Mouse (Mus musculus): ENCODE data around the gene Trex1. TPM values are rescaled to one million over a fixed set of nuclear protein-coding genes. Genes with fewer than 3 reads are reported as not detected.

Gene Trex1
- polyA plus RNA-seq, 1 experiment from 2014 or later: 12.8 TPM

DNA sequence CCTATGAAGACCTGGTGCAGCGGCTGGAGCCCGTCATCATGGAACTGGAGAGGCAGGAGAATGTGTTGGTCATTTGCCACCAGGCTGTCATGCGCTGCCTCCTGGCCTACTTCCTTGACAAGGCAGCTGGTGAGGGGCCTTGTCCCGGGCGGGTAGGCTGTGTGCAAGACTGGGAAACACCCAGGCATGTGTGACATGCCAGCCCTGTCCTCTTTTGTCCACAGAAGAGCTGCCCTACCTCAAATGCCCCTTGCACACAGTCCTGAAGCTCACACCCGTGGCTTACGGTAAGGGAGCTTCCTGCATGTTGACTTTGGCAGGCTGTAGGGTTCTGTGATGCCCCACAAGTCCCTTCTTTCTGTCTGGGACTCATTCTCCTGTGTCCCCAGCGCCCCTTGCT is 32.0 kb downstream of the Trex1 start:
- no peaks in the 10 kb centered on the region for H3K9me3 ChIP-seq (ENCODE audit: control insufficient read depth, low read length)
- H3K4me2 ChIP-seq (ENCODE audit: low read length): no peak overlapping the region
- no peak for DNase-seq (ENCODE audit: low spot score)
- H3K9ac ChIP-seq (ENCODE audit: low read length): no peak overlapping the region
- H3K27me3 ChIP-seq (replicated peaks; ENCODE audit: control insufficient read depth, insufficient read depth, low read length): no peaks in the 10 kb centered on the region
- ATAC-seq (replicated peaks; ENCODE audit: low FRiP score, low TSS enrichment, low read depth): no peak
- H3K27ac ChIP-seq (ENCODE audit: low read depth): no peak overlapping the region
- H3K36me3 ChIP-seq (ENCODE audit: control insufficient read depth, insufficient read depth, low read length): peaks cover 7% of the 10 kb centered on the region; the same call in 1 of the 2 replicates
- 80% methylated on average over 8 of the region's 8 CpGs for WGBS
- H3K4me3 ChIP-seq (ENCODE audit: low read depth, low read length): no peak overlapping the region
- H3K4me1 ChIP-seq (replicated peaks; ENCODE audit: control insufficient read depth, insufficient read depth, low read length): no peaks in the 10 kb centered on the region

DNA sequence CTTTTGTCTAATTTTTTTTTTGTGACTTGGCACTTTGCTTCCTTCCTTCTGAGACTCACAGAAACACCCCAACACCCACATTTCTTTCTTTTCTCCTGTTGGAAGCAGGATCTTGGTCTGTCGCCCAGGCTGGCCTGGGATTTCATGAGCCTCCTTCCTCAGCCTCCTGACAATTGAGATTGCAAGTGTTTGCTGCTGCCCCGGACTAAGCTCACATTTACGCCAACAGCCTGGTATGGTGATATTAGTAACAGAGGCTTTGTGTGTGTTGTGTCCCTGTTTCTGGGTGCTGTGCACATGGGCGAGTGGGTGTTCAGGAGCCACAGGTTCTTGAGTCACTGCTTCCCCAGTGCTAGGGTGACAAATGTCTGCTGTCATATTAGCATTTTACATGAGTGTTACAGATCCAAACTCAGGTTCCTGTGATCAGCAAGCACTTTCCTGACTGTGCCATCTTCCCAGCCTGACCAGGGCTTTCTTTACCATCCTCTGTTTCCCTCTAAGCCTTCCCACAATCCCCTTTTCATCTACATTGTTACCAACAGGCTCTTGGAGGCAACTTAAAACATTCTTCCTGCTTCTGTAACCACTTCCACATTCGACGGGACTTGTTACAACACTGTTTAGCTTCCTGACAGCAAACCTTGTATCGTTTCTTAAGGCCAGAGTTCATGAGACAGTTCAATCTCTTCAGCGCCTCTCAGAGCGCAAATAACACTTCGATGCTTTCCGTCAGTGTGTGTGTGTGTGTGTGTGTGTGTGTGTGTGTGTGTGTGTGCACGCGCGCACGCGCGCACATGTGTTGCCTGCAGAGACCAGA is 36.5 kb downstream of the Trex1 start:
- H3K9me3 ChIP-seq (ENCODE audit: control insufficient read depth, low read length): no peaks in the 10 kb centered on the region

DNA sequence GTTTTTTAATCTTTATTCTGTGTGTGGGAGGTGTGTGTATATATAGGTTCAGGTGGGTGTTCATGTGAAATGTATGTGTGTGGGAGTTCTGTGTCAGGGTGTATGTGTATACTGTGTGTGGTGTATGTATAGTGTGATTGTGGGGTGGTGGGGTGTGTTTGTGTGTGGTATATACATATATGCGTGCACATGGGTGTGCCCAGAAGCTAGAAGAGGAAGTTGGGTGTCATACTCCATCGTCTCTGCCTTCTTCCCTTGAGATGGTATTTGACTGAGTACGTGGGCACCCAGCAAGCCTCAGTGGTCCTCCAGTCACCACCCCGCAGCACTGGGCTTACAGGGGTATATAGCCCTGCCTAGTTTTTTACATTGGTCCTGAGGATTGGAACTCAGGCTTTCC is 38.1 kb downstream of the Trex1 start:
- WGBS: 81% methylated on average over 4 of the region's 4 CpGs
- no peaks in the 10 kb centered on the region for H3K9me3 ChIP-seq (ENCODE audit: control insufficient read depth, low read length)
- H3K27me3 ChIP-seq (replicated peaks; ENCODE audit: control insufficient read depth, insufficient read depth, low read length): no peaks in the 10 kb centered on the region
- no peak overlapping the region for H3K4me3 ChIP-seq (ENCODE audit: low read depth, low read length)
- peaks cover 4% of the 10 kb centered on the region; the same call in 1 of the 2 replicates for H3K36me3 ChIP-seq (ENCODE audit: control insufficient read depth, insufficient read depth, low read length)
- no peak overlapping the region for H3K4me2 ChIP-seq (ENCODE audit: low read length)
- H3K27ac ChIP-seq (ENCODE audit: low read depth): no peak overlapping the region
- no peaks in the 10 kb centered on the region for H3K4me1 ChIP-seq (replicated peaks; ENCODE audit: control insufficient read depth, insufficient read depth, low read length)
- ATAC-seq (replicated peaks; ENCODE audit: low FRiP score, low TSS enrichment, low read depth) (no peak), DNase-seq (ENCODE audit: low spot score) (no peak)
- H3K9ac ChIP-seq (ENCODE audit: low read length): no peak overlapping the region

More for the DNA sequence above, 36.5 kb downstream of the Trex1 start:
- DNase-seq (ENCODE audit: low spot score) (no peak), ATAC-seq (replicated peaks; ENCODE audit: low FRiP score, low TSS enrichment, low read depth) (no peak)
- H3K4me1 ChIP-seq (replicated peaks; ENCODE audit: control insufficient read depth, insufficient read depth, low read length): no peaks in the 10 kb centered on the region
- no peak overlapping the region for H3K9ac ChIP-seq (ENCODE audit: low read length)
- H3K27me3 ChIP-seq (replicated peaks; ENCODE audit: control insufficient read depth, insufficient read depth, low read length): no peaks in the 10 kb centered on the region
- no peak overlapping the region for H3K4me2 ChIP-seq (ENCODE audit: low read length)
- H3K36me3 ChIP-seq (ENCODE audit: control insufficient read depth, insufficient read depth, low read length): peaks cover 4% of the 10 kb centered on the region; the same call in 1 of the 2 replicates
- WGBS: 85% methylated on average over 17 of the region's 17 CpGs
- H3K4me3 ChIP-seq (ENCODE audit: low read depth, low read length): no peak overlapping the region
- H3K27ac ChIP-seq (ENCODE audit: low read depth): no peak overlapping the region

DNA sequence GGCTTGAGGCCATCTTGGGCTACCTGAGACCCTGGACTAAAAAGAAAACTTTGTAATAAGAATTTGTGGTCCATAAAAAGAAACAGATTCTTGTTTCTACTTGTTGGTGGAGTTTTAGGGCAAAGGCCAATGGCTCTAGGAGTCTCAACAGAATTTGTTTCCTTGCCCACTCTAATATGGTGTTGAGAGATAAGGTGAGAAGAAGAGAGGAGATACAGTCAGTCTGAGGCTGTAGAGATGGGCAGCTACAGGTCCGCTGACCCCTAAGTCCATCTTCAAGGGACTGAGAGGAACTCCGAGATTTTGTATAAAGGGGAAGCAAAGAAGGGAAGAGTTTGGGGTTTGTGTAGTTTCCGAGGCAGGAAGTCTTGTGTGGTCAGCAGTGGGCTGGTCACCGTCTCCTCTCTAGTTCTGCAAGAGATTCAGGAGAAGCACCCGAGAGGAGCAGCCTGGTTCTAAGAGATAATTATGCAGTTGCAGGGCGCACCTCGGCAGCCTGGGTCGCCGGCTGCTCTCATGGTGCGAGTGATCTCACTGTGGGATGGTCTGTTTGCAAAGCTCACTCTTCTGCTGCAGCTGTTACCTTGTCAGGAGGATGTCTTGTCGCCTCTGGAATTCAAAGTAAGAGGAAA is 42.4 kb downstream of the Trex1 start:
- Histone ChIP-seq H3K27me3 (replicated peaks; ENCODE audit: control insufficient read depth, insufficient read depth, low read length) (no peaks in the 10 kb centered on the region), H3K36me3 (ENCODE audit: control insufficient read depth, insufficient read depth, low read length) (0 out of 2 replicates have a peak, but pooled peaks cover 4% of the 10 kb centered on the region), H3K4me3 (ENCODE audit: low read depth, low read length) (no peak overlapping the region), H3K4me1 (replicated peaks; ENCODE audit: control insufficient read depth, insufficient read depth, low read length) (no peaks in the 10 kb centered on the region), H3K9ac (ENCODE audit: low read length) (no peak overlapping the region), H3K9me3 (ENCODE audit: control insufficient read depth, low read length) (no peaks in the 10 kb centered on the region), H3K4me2 (ENCODE audit: low read length) (no peak overlapping the region), H3K27ac (ENCODE audit: low read depth) (no peak overlapping the region)
- ATAC-seq (replicated peaks; ENCODE audit: low FRiP score, low TSS enrichment, low read depth) (no peak), DNase-seq (ENCODE audit: low spot score) (no peak)
- 39% methylated on average over 11 of the region's 11 CpGs for WGBS

DNA sequence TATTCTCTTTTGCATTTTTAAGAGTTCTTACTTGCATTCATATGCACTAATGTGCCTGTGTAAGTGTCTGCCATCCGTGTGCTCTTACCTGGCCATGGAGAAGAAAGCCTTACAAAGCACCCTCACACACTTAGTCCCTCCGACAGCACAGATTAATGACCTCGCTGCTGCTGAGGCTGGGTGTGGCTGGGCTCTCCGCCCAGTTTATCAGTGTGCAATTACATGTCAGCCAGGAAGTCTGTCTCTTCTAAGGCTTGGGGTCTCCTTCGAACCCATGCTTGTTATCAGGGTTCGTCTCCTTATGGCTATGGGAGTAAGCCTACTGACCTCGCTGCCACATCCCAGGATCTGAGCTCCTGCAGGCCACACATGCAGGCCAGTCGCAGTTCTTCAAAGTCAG is 44.1 kb downstream of the Trex1 start:
- no peak overlapping the region for H3K9ac ChIP-seq (ENCODE audit: low read length)
- H3K4me2 ChIP-seq (ENCODE audit: low read length): no peak overlapping the region
- no peaks in the 10 kb centered on the region for H3K4me1 ChIP-seq (replicated peaks; ENCODE audit: control insufficient read depth, insufficient read depth, low read length)
- 43% methylated on average over 8 of the region's 8 CpGs for WGBS
- no peak overlapping the region for H3K4me3 ChIP-seq (ENCODE audit: low read depth, low read length)
- 0 out of 2 replicates have a peak, but pooled peaks cover 4% of the 10 kb centered on the region for H3K36me3 ChIP-seq (ENCODE audit: control insufficient read depth, insufficient read depth, low read length)
- H3K27ac ChIP-seq (ENCODE audit: low read depth): no peak overlapping the region
- no peaks in the 10 kb centered on the region for H3K9me3 ChIP-seq (ENCODE audit: control insufficient read depth, low read length)
- ATAC-seq (replicated peaks; ENCODE audit: low FRiP score, low TSS enrichment, low read depth) (0 out of 2 replicates have a peak, but pooled peaks have one; percentile 23), DNase-seq (ENCODE audit: low spot score) (no peak)
- H3K27me3 ChIP-seq (replicated peaks; ENCODE audit: control insufficient read depth, insufficient read depth, low read length): no peaks in the 10 kb centered on the region

DNA sequence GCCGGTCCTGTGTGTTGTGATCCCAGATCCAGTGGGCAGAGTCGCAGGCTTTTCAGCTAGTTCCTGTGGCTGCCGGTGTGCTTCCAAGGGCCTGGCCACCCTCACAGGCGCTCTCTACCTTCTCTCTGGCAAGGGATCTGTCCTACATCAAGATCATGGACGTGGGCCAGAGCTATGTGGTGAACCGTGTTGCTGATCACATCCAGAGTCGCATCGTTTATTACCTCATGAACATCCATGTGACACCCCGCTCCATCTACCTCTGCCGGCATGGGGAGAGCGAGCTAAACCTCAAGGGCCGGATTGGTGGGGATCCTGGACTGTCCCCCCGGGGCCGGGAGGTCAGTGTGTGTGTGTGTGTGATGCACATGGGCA is 49.2 kb downstream of the Trex1 start:
- 69% methylated on average over 14 of the region's 14 CpGs for WGBS
- Histone ChIP-seq H3K4me1 (replicated peaks; ENCODE audit: control insufficient read depth, insufficient read depth, low read length) (peaks cover 5% of the 10 kb centered on the region; the same call in 1 of the 2 replicates), H3K9ac (ENCODE audit: low read length) (no peak overlapping the region), H3K36me3 (ENCODE audit: control insufficient read depth, insufficient read depth, low read length) (0 out of 2 replicates have a peak, but pooled peaks cover 4% of the 10 kb centered on the region), H3K4me3 (ENCODE audit: low read depth, low read length) (no peak overlapping the region), H3K27ac (ENCODE audit: low read depth) (no peak overlapping the region), H3K27me3 (replicated peaks; ENCODE audit: control insufficient read depth, insufficient read depth, low read length) (no peaks in the 10 kb centered on the region), H3K4me2 (ENCODE audit: low read length) (no peak overlapping the region), H3K9me3 (ENCODE audit: control insufficient read depth, low read length) (no peaks in the 10 kb centered on the region)
- ATAC-seq (replicated peaks; ENCODE audit: low FRiP score, low TSS enrichment, low read depth): peak; percentile 54; the same call in 1 of the 2 replicates
- no peak for DNase-seq (ENCODE audit: low spot score)

DNA sequence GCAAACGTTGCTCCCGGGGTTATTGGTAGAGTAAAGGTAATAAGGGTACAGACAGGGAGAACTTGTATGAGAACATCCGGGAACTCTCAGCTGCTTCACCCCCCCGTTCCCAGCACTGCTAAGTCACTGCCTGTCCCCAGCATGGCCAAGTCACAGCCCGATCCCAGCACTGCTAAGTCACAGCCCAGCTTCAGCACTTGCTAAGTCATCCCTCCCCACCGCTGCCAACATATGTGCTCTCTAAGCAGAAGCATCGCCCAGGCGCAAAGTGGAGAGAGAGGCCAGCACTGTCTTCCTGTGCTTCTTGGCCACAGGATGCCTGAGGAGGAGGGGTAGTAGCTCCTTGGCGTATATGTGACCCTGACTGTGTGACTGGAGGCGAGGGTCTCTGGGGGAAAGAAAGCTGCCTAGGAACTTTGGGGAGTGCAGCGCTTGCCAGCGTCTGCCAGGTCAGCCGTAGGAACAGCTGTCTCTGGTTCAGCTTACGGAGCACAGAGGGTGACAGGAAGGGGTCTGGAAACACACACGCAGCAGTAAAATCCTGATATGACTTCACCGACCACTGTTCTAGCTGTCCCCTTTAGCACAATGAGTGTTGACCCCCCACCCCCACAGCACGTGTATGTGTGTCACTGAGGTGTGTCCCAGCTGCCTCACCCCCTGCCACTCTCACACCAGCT is 49.8 kb downstream of the Trex1 start:
- Histone ChIP-seq H3K9me3 (ENCODE audit: control insufficient read depth, low read length) (no peaks in the 10 kb centered on the region), H3K36me3 (ENCODE audit: control insufficient read depth, insufficient read depth, low read length) (0 out of 2 replicates have a peak, but pooled peaks cover 4% of the 10 kb centered on the region), H3K27ac (ENCODE audit: low read depth) (no peak overlapping the region), H3K27me3 (replicated peaks; ENCODE audit: control insufficient read depth, insufficient read depth, low read length) (no peaks in the 10 kb centered on the region), H3K4me2 (ENCODE audit: low read length) (peak overlapping the region; percentile 20; the same call in 1 of the 2 replicates), H3K9ac (ENCODE audit: low read length) (no peak overlapping the region), H3K4me3 (ENCODE audit: low read depth, low read length) (no peak overlapping the region), H3K4me1 (replicated peaks; ENCODE audit: control insufficient read depth, insufficient read depth, low read length) (peaks cover 5% of the 10 kb centered on the region; the same call in 1 of the 2 replicates)
- ATAC-seq (replicated peaks; ENCODE audit: low FRiP score, low TSS enrichment, low read depth): no peak
- peak; percentile 54 for DNase-seq (ENCODE audit: low spot score)
- 37% methylated on average over 17 of the region's 17 CpGs for WGBS

DNA sequence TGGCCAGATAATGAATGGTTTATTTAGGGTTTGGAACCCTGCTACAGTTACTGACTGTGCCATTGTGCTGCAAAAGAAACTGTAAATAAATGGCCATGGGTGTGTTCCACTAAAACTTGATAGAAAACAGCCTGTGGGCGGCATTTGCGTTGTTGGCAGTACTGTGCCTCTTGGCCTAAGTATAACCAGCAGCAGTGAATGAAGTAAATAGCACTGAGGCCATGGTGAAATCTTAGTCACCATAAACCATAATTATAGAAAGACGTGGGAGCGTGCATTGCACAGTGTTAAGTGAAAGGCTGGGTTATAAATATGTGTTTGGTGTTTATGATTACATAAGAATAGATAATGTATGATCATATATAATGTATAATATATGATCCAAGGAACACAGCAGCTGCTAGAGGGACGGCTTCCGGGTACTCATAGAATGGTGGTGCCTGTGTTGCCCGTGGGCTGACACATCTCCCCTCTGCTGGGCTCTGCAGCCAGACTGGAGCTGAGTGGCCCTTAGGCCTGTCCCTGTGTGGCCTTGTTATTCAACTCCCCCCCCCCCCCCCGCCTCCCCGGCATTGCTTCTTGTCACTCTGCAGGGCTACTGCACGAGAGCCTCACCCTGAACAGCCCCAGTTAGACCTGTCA is 50.4 kb downstream of the Trex1 start:
- no peak overlapping the region for H3K27ac ChIP-seq (ENCODE audit: low read depth)
- H3K4me3 ChIP-seq (ENCODE audit: low read depth, low read length): no peak overlapping the region
- 59% methylated on average over 9 of the region's 10 CpGs for WGBS
- H3K4me2 ChIP-seq (ENCODE audit: low read length): no peak overlapping the region
- no peak overlapping the region for H3K9ac ChIP-seq (ENCODE audit: low read length)
- H3K36me3 ChIP-seq (ENCODE audit: control insufficient read depth, insufficient read depth, low read length): 0 out of 2 replicates have a peak, but pooled peaks cover 4% of the 10 kb centered on the region
- ATAC-seq (replicated peaks; ENCODE audit: low FRiP score, low TSS enrichment, low read depth) (no peak), DNase-seq (ENCODE audit: low spot score) (no peak)
- H3K27me3 ChIP-seq (replicated peaks; ENCODE audit: control insufficient read depth, insufficient read depth, low read length): no peaks in the 10 kb centered on the region
- H3K4me1 ChIP-seq (replicated peaks; ENCODE audit: control insufficient read depth, insufficient read depth, low read length): peaks cover 5% of the 10 kb centered on the region; the same call in 1 of the 2 replicates
- H3K9me3 ChIP-seq (ENCODE audit: control insufficient read depth, low read length): no peaks in the 10 kb centered on the region
